Mouse (Mus musculus): ENCODE data around the gene Insig1. TPM values are rescaled to one million over a fixed set of nuclear protein-coding genes. Genes with fewer than 3 reads are reported as not detected.

The Insig1 gene
- polyA plus RNA-seq, 1 experiment from 2014 or later = 21.8 TPM

- no peaks in the 10 kb centered on the region for H3K9me3 ChIP-seq (replicated peaks; ENCODE audit: control insufficient read depth, low read length)
- H3K27ac ChIP-seq (ENCODE audit: low read length) = peak overlapping the region; percentile 80
- no peak overlapping the region for H3K9ac ChIP-seq (ENCODE audit: low read length)
- no peaks in the 10 kb centered on the region for H3K36me3 ChIP-seq (ENCODE audit: control insufficient read depth, insufficient read depth)
- 0 out of 2 replicates have a peak, but pooled peaks have one; percentile 15 for ATAC-seq (replicated peaks; ENCODE audit: extremely low read depth, insufficient read depth, low FRiP score)
- H3K4me2 ChIP-seq (ENCODE audit: low read depth, low read length) = peak overlapping the region; percentile 25
- no peaks in the 10 kb centered on the region for H3K27me3 ChIP-seq (ENCODE audit: control insufficient read depth, insufficient read depth, low read length)
- no peak overlapping the region for H3K4me3 ChIP-seq (ENCODE audit: low read length)
- peaks cover 21% of the 10 kb centered on the region for H3K4me1 ChIP-seq (ENCODE audit: control insufficient read depth, insufficient read depth, low read length)
- WGBS = 23% methylated on average over 5 of the region's 5 CpGs
These were observed 33.5 kb upstream of the Insig1 start for GRCm38 (mm10) chr5:28037639-28038038.

GRCm38 (mm10) chr5:28038115-28038514, 33.0 kb upstream of the Insig1 start:
- Histone ChIP-seq H3K4me1 (ENCODE audit: control insufficient read depth, insufficient read depth, low read length) (peaks cover 21% of the 10 kb centered on the region), H3K4me3 (ENCODE audit: low read length) (no peak overlapping the region), H3K27ac (ENCODE audit: low read length) (peak overlapping the region; percentile 80; the same call in 1 of the 2 replicates), H3K9me3 (replicated peaks; ENCODE audit: control insufficient read depth, low read length) (no peaks in the 10 kb centered on the region), H3K9ac (ENCODE audit: low read length) (no peak overlapping the region), H3K27me3 (ENCODE audit: control insufficient read depth, insufficient read depth, low read length) (no peaks in the 10 kb centered on the region), H3K4me2 (ENCODE audit: low read depth, low read length) (peak overlapping the region; percentile 25; the same call in 1 of the 2 replicates), H3K36me3 (ENCODE audit: control insufficient read depth, insufficient read depth) (no peaks in the 10 kb centered on the region)
- 9% methylated on average over 2 of the region's 2 CpGs for WGBS
- ATAC-seq (replicated peaks; ENCODE audit: extremely low read depth, insufficient read depth, low FRiP score) = peak; percentile 57

GRCm38 (mm10) chr5:28039746-28040655, 31.2 kb upstream of the Insig1 start:
- Histone ChIP-seq H3K27me3 (ENCODE audit: control insufficient read depth, insufficient read depth, low read length) (no peaks in the 10 kb centered on the region), H3K4me3 (ENCODE audit: low read length) (no peak overlapping the region), H3K9me3 (replicated peaks; ENCODE audit: control insufficient read depth, low read length) (0 out of 2 replicates have a peak, but pooled peaks cover 3% of the 10 kb centered on the region), H3K36me3 (ENCODE audit: control insufficient read depth, insufficient read depth) (no peaks in the 10 kb centered on the region), H3K4me1 (ENCODE audit: control insufficient read depth, insufficient read depth, low read length) (peaks cover 21% of the 10 kb centered on the region), H3K27ac (ENCODE audit: low read length) (no peak overlapping the region), H3K4me2 (ENCODE audit: low read depth, low read length) (no peak overlapping the region), H3K9ac (ENCODE audit: low read length) (no peak overlapping the region)
- no peak for ATAC-seq (replicated peaks; ENCODE audit: extremely low read depth, insufficient read depth, low FRiP score)
- 73% methylated on average over 7 of the region's 7 CpGs for WGBS

GRCm38 (mm10) chr5:28040726-28041125, 30.4 kb upstream of the Insig1 start:
- H3K9ac ChIP-seq (ENCODE audit: low read length) = no peak overlapping the region
- H3K4me1 ChIP-seq (ENCODE audit: control insufficient read depth, insufficient read depth, low read length) = peaks cover 21% of the 10 kb centered on the region
- H3K9me3 ChIP-seq (replicated peaks; ENCODE audit: control insufficient read depth, low read length) = 0 out of 2 replicates have a peak, but pooled peaks cover 3% of the 10 kb centered on the region
- H3K27ac ChIP-seq (ENCODE audit: low read length) = no peak overlapping the region
- no peak overlapping the region for H3K4me3 ChIP-seq (ENCODE audit: low read length)
- WGBS = 84% methylated on average over 3 of the region's 3 CpGs
- no peak overlapping the region for H3K4me2 ChIP-seq (ENCODE audit: low read depth, low read length)
- H3K27me3 ChIP-seq (ENCODE audit: control insufficient read depth, insufficient read depth, low read length) = no peaks in the 10 kb centered on the region
- no peaks in the 10 kb centered on the region for H3K36me3 ChIP-seq (ENCODE audit: control insufficient read depth, insufficient read depth)
- ATAC-seq (replicated peaks; ENCODE audit: extremely low read depth, insufficient read depth, low FRiP score) = no peak

- no peak overlapping the region for H3K4me3 ChIP-seq (ENCODE audit: low read length)
- H3K27me3 ChIP-seq (ENCODE audit: control insufficient read depth, insufficient read depth, low read length) = no peaks in the 10 kb centered on the region
- peaks cover 16% of the 10 kb centered on the region for H3K4me1 ChIP-seq (ENCODE audit: control insufficient read depth, insufficient read depth, low read length)
- no peaks in the 10 kb centered on the region for H3K36me3 ChIP-seq (ENCODE audit: control insufficient read depth, insufficient read depth)
- H3K4me2 ChIP-seq (ENCODE audit: low read depth, low read length) = no peak overlapping the region
- WGBS = 89% methylated on average over 3 of the region's 3 CpGs
- 0 out of 2 replicates have a peak, but pooled peaks cover 3% of the 10 kb centered on the region for H3K9me3 ChIP-seq (replicated peaks; ENCODE audit: control insufficient read depth, low read length)
- H3K9ac ChIP-seq (ENCODE audit: low read length) = no peak overlapping the region
- no peak for ATAC-seq (replicated peaks; ENCODE audit: extremely low read depth, insufficient read depth, low FRiP score)
- no peak overlapping the region for H3K27ac ChIP-seq (ENCODE audit: low read length)
These were observed 29.1 kb upstream of the Insig1 start for GRCm38 (mm10) chr5:28042021-28042420.

GRCm38 (mm10) chr5:28042779-28043178, 28.4 kb upstream of the Insig1 start:
- H3K27me3 ChIP-seq (ENCODE audit: control insufficient read depth, insufficient read depth, low read length) = no peaks in the 10 kb centered on the region

GRCm38 (mm10) chr5:28043386-28043785, 27.8 kb upstream of the Insig1 start:
- H3K27me3 ChIP-seq (ENCODE audit: control insufficient read depth, insufficient read depth, low read length) = no peaks in the 10 kb centered on the region
- H3K4me3 ChIP-seq (ENCODE audit: low read length) = no peak overlapping the region
- no peak overlapping the region for H3K9ac ChIP-seq (ENCODE audit: low read length)
- WGBS = 67% methylated on average over 5 of the region's 5 CpGs
- 0 out of 2 replicates have a peak, but pooled peaks cover 3% of the 10 kb centered on the region for H3K9me3 ChIP-seq (replicated peaks; ENCODE audit: control insufficient read depth, low read length)
- no peak overlapping the region for H3K27ac ChIP-seq (ENCODE audit: low read length)
- no peak for ATAC-seq (replicated peaks; ENCODE audit: extremely low read depth, insufficient read depth, low FRiP score)
- no peak overlapping the region for H3K4me2 ChIP-seq (ENCODE audit: low read depth, low read length)
- peaks cover 3% of the 10 kb centered on the region for H3K4me1 ChIP-seq (ENCODE audit: control insufficient read depth, insufficient read depth, low read length)
- H3K36me3 ChIP-seq (ENCODE audit: control insufficient read depth, insufficient read depth) = no peaks in the 10 kb centered on the region

More at GRCm38 (mm10) chr5:28042779-28043178, 28.4 kb upstream of the Insig1 start:
- ATAC-seq (replicated peaks; ENCODE audit: extremely low read depth, insufficient read depth, low FRiP score) = no peak
- Histone ChIP-seq H3K9me3 (replicated peaks; ENCODE audit: control insufficient read depth, low read length) (0 out of 2 replicates have a peak, but pooled peaks cover 3% of the 10 kb centered on the region), H3K9ac (ENCODE audit: low read length) (no peak overlapping the region), H3K4me3 (ENCODE audit: low read length) (no peak overlapping the region), H3K4me2 (ENCODE audit: low read depth, low read length) (no peak overlapping the region), H3K4me1 (ENCODE audit: control insufficient read depth, insufficient read depth, low read length) (peaks cover 8% of the 10 kb centered on the region), H3K36me3 (ENCODE audit: control insufficient read depth, insufficient read depth) (no peaks in the 10 kb centered on the region), H3K27ac (ENCODE audit: low read length) (no peak overlapping the region)
- WGBS = 36% methylated on average over 2 of the region's 2 CpGs

- Histone ChIP-seq H3K4me3 (ENCODE audit: low read length) (no peak overlapping the region), H3K27ac (ENCODE audit: low read length) (no peak overlapping the region), H3K27me3 (ENCODE audit: control insufficient read depth, insufficient read depth, low read length) (no peaks in the 10 kb centered on the region), H3K4me1 (ENCODE audit: control insufficient read depth, insufficient read depth, low read length) (no peaks in the 10 kb centered on the region), H3K36me3 (ENCODE audit: control insufficient read depth, insufficient read depth) (no peaks in the 10 kb centered on the region), H3K4me2 (ENCODE audit: low read depth, low read length) (no peak overlapping the region), H3K9ac (ENCODE audit: low read length) (no peak overlapping the region), H3K9me3 (replicated peaks; ENCODE audit: control insufficient read depth, low read length) (0 out of 2 replicates have a peak, but pooled peaks cover 3% of the 10 kb centered on the region)
- 80% methylated on average over 3 of the region's 3 CpGs for WGBS
- ATAC-seq (replicated peaks; ENCODE audit: extremely low read depth, insufficient read depth, low FRiP score) = no peak
These were observed 24.2 kb upstream of the Insig1 start for GRCm38 (mm10) chr5:28046966-28047365.

GRCm38 (mm10) chr5:28047961-28048360, 23.2 kb upstream of the Insig1 start:
- no peaks in the 10 kb centered on the region for H3K4me1 ChIP-seq (ENCODE audit: control insufficient read depth, insufficient read depth, low read length)
- H3K9me3 ChIP-seq (replicated peaks; ENCODE audit: control insufficient read depth, low read length) = 0 out of 2 replicates have a peak, but pooled peaks cover 3% of the 10 kb centered on the region
- no peak overlapping the region for H3K4me3 ChIP-seq (ENCODE audit: low read length)
- no peaks in the 10 kb centered on the region for H3K27me3 ChIP-seq (ENCODE audit: control insufficient read depth, insufficient read depth, low read length)
- ATAC-seq (replicated peaks; ENCODE audit: extremely low read depth, insufficient read depth, low FRiP score) = no peak
- no peaks in the 10 kb centered on the region for H3K36me3 ChIP-seq (ENCODE audit: control insufficient read depth, insufficient read depth)
- H3K9ac ChIP-seq (ENCODE audit: low read length) = no peak overlapping the region
- H3K4me2 ChIP-seq (ENCODE audit: low read depth, low read length) = no peak overlapping the region
- 69% methylated on average over 1 of the region's 1 CpGs for WGBS
- no peak overlapping the region for H3K27ac ChIP-seq (ENCODE audit: low read length)
